Mouse (Mus musculus) embryonic facial prominence, embryonic 11.5 days (tissue): ENCODE measurements around the gene Tmem156. TPM values are rescaled to one million over a fixed set of nuclear protein-coding genes. Genes with fewer than 3 reads are reported as not detected.

Experiments
- polyA plus RNA-seq: library from polyadenylated mRNA; unstranded; fragments of >200 nt; fragmentation: Nextera tagmentation; extraction: Ambion mirVana; gene quantifications from 2 replicates; pipeline ENCODE4 v1.2.1, GENCODE M21; 2014

Gene Tmem156
- polyA plus RNA-seq, 1 experiment from 2014 or later, result not detected

Other genes with a start within 250 kb of the Tmem156 start
- gene Tlr1, start 158.6 kb downstream of the Tmem156 start, polyA plus RNA-seq, result 0.56 and 0.64 TPM in 2 replicates
- 0.31 and 0.50 TPM in 2 replicates for gene Tlr6, start 132.0 kb downstream of the Tmem156 start, polyA plus RNA-seq
- gene Fam114a1, start 122.1 kb downstream of the Tmem156 start, polyA plus RNA-seq, result 16.1 and 18.8 TPM in 2 replicates
- gene Klhl5, start 15.4 kb upstream of the Tmem156 start, polyA plus RNA-seq, result 13.5 and 14.9 TPM in 2 replicates
- 13.6 and 14.1 TPM in 2 replicates for gene Wdr19, start 107.6 kb upstream of the Tmem156 start, polyA plus RNA-seq
- 125 and 131 TPM in 2 replicates for gene Rfc1, start 243.5 kb upstream of the Tmem156 start, polyA plus RNA-seq